In genomic region chr4:67301020-67301419, GRCm38 (mm10) we compare ENCODE assay signal across 19 mouse cellular contexts.
A peak's percentile ranks its signal among the peaks of the same experiment; 100 is the strongest.
DNase-seq lines count a peak whose midpoint lies in the region; ATAC-seq and TF ChIP-seq lines count a peak whose summit lies in the region.
"Had no signal": no experiment of that assay in that cellular context is flagged by ENCODE, and none has a peak within 500 bp of the region (broad histone marks: within the 10 kb centered on the region; RNA-seq: fewer than 3 reads in every experiment).

No protein-coding gene starts in this region.

- no peak overlapping the region for H3K9ac ChIP-seq in neural tube, embryonic 12.5 days
- no peak overlapping the region for H3K9ac ChIP-seq in forebrain, postnatal 0 days
- no peak overlapping the region for H3K9ac ChIP-seq in midbrain, embryonic 16.5 days (ENCODE audit: low read depth, low read length)
- H3K9ac ChIP-seq: heart, embryonic 15.5 days; liver, embryonic 12.5 days had no signal

- WGBS in neural tube, embryonic 12.5 days = 73% methylated on average over 6 of the region's 6 CpGs
- WGBS in forebrain, postnatal 0 days = 33% methylated on average over 6 of the region's 6 CpGs
- WGBS in midbrain, embryonic 16.5 days = 64% methylated on average over 6 of the region's 6 CpGs

- H3K4me3 ChIP-seq in neural tube, embryonic 12.5 days = no peak overlapping the region
- H3K4me3 ChIP-seq in forebrain, postnatal 0 days (ENCODE audit: low read depth, low read length) = no peak overlapping the region
- H3K4me3 ChIP-seq in midbrain, embryonic 16.5 days (ENCODE audit: low read depth, low read length) = no peak overlapping the region
- H3K4me3 ChIP-seq: heart, embryonic 15.5 days; liver, embryonic 12.5 days had no signal

- H3K4me2 ChIP-seq in neural tube, embryonic 12.5 days (replicated peaks) = no peak overlapping the region
- no peak overlapping the region for H3K4me2 ChIP-seq in forebrain, postnatal 0 days (ENCODE audit: low read depth)
- no peak overlapping the region for H3K4me2 ChIP-seq in midbrain, embryonic 16.5 days (ENCODE audit: low read length)
- H3K4me2 ChIP-seq: heart, embryonic 15.5 days; liver, embryonic 12.5 days had no signal

- H3K27ac ChIP-seq in neural tube, embryonic 12.5 days = no peak overlapping the region
- H3K27ac ChIP-seq in forebrain, postnatal 0 days (ENCODE audit: low read depth, low read length) = no peak overlapping the region
- H3K27ac ChIP-seq in midbrain, embryonic 16.5 days (ENCODE audit: low read length) = no peak overlapping the region
- H3K27ac ChIP-seq: heart, embryonic 15.5 days; liver, embryonic 12.5 days had no signal

- ATAC-seq in neural tube, embryonic 12.5 days (ENCODE audit: low FRiP score, low read depth) = peak; percentile 65; the same call in 1 of the 2 replicates
- no peak for ATAC-seq in forebrain, postnatal 0 days
- ATAC-seq in midbrain, embryonic 16.5 days = peak; percentile 73
- ATAC-seq: intestine, embryonic 16.5 days; liver, embryonic 12.5 days had no signal

- H3K27me3 ChIP-seq in neural tube, embryonic 12.5 days (replicated peaks) = no peaks in the 10 kb centered on the region
- H3K27me3 ChIP-seq in forebrain, postnatal 0 days (ENCODE audit: insufficient read depth, low read length) = no peaks in the 10 kb centered on the region
- H3K27me3 ChIP-seq in midbrain, embryonic 16.5 days (ENCODE audit: control insufficient read depth, insufficient read depth, low read depth, low read length) = no peaks in the 10 kb centered on the region
- H3K27me3 ChIP-seq: heart, embryonic 15.5 days; liver, embryonic 12.5 days had no signal

- DNase-seq in neural tube, embryonic 10.5 days (ENCODE audit: extremely low spot score, low spot score) = no peak
- DNase-seq in forebrain, postnatal 0 days = peak; percentile 2
- DNase-seq in spleen, postnatal 10 days (ENCODE audit: low spot score in 2 of 2) = no peak
- no peak for DNase-seq in right cerebral cortex, postnatal 4 days
- no peak for DNase-seq in kidney, postnatal 14 days
- DNase-seq: adrenal gland, adult 2 months; cerebellum, adult 11 months; cerebellum, postnatal 14 days; embryo, embryonic 11 days; gastrocnemius, postnatal 25 days; heart, postnatal 4 days; lung, adult 2 months; thymus, adult 18-20 months; thymus, postnatal 4 days had no signal

- no peak for TF ChIP-seq CTCF in forebrain, postnatal 0 days (IDR thresholded peaks at IDR 0.05; ENCODE audit: low read depth)

- no peaks in the 10 kb centered on the region for H3K9me3 ChIP-seq in neural tube, embryonic 12.5 days
- no peaks in the 10 kb centered on the region for H3K9me3 ChIP-seq in forebrain, postnatal 0 days (ENCODE audit: low read length)
- H3K9me3 ChIP-seq in midbrain, embryonic 16.5 days (replicated peaks; ENCODE audit: control insufficient read depth, low read length, poor library complexity, severe bottlenecking) = no peaks in the 10 kb centered on the region
- H3K9me3 ChIP-seq: heart, embryonic 15.5 days; liver, embryonic 12.5 days had no signal

- no peaks in the 10 kb centered on the region for H3K4me1 ChIP-seq in neural tube, embryonic 12.5 days
- H3K4me1 ChIP-seq in forebrain, postnatal 0 days (ENCODE audit: insufficient read depth) = no peaks in the 10 kb centered on the region
- 0 out of 2 replicates have a peak, but pooled peaks cover 3% of the 10 kb centered on the region for H3K4me1 ChIP-seq in midbrain, embryonic 16.5 days (ENCODE audit: control insufficient read depth, insufficient read depth, low read length)
- H3K4me1 ChIP-seq: heart, embryonic 15.5 days; liver, embryonic 12.5 days had no signal

- H3K36me3 ChIP-seq in neural tube, embryonic 12.5 days = no peaks in the 10 kb centered on the region
- H3K36me3 ChIP-seq in forebrain, postnatal 0 days (ENCODE audit: insufficient read depth) = no peaks in the 10 kb centered on the region
- H3K36me3 ChIP-seq in midbrain, embryonic 16.5 days (ENCODE audit: control insufficient read depth, insufficient read depth, low read length) = no peaks in the 10 kb centered on the region
- H3K36me3 ChIP-seq: heart, embryonic 15.5 days; liver, embryonic 12.5 days had no signal
